Mouse (Mus musculus) kidney, embryonic 16.5 days (tissue): ENCODE data around the gene Orm2. TPM values are rescaled to one million over a fixed set of nuclear protein-coding genes. Genes with fewer than 3 reads are reported as not detected.
A peak's percentile ranks its signal among the peaks of the same experiment; 100 is the strongest.
"Not testable (repeated sequence)": the region's sequence is repeated elsewhere in the genome, so short reads cannot be mapped to it uniquely, and the experiment has no call there.

ENCODE experiments used
- ATAC-seq: fragments of 200-750 bp; cut with Nextera tagmentation; 2 replicates; pipeline ENCODE4 v1.8.0; 2017; ENCODE audit warnings: moderate TSS enrichment; ENCODE audit not compliant: low FRiP score, low TSS enrichment
- H3K27ac ChIP-seq: fragments of 300-500 bp; sonication (generic); 2 replicates; pipeline ENCODE4 v1.5.1; 2014; ENCODE audit warnings: low read length
- H3K27me3 ChIP-seq: fragments of 300-500 bp; sonication (generic); 2 replicates; pipeline ENCODE4 v1.6.1; 2014; ENCODE audit warnings: low read length, control low read depth, mixed read lengths; ENCODE audit not compliant: insufficient read depth
- H3K36me3 ChIP-seq: fragments of 300-500 bp; sonication (generic); 2 replicates; pipeline ENCODE4 v1.6.1; 2014; ENCODE audit warnings: low read length, control low read depth, mixed read lengths; ENCODE audit not compliant: insufficient read depth
- H3K4me1 ChIP-seq: fragments of 300-500 bp; sonication (generic); 2 replicates; pipeline ENCODE4 v1.6.1; 2014; ENCODE audit warnings: low read length, control low read depth, mixed read lengths; ENCODE audit not compliant: insufficient read depth
- H3K4me2 ChIP-seq: fragments of 300-500 bp; sonication (generic); replicated peaks from 2 replicates; pipeline ENCODE4 v1.6.1; 2014; ENCODE audit warnings: low read depth, low read length
- H3K4me3 ChIP-seq: fragments of 300-500 bp; sonication (generic); 2 replicates; pipeline ENCODE4 v1.5.1; 2014; ENCODE audit warnings: mild to moderate bottlenecking, low read length
- H3K9ac ChIP-seq: fragments of 300-500 bp; sonication (generic); replicated peaks from 2 replicates; pipeline ENCODE4 v1.6.1; 2014; ENCODE audit warnings: low read length
- H3K9me3 ChIP-seq: fragments of 300-500 bp; sonication (generic); 2 replicates; pipeline ENCODE4 v1.6.1; 2016; ENCODE audit warnings: low read length, control low read depth
- WGBS: fragments of 180-500 bp; shearing (Covaris S2); extraction: QIAGEN DNeasy Blood & Tissue Kit; methylation state at CpG from one replicate; pipeline ENCODE4 v1.1.7; 2014; 5-methylcytosine and 5-hydroxymethylcytosine counted together
- polyA plus RNA-seq: library from polyadenylated mRNA; unstranded; fragments of >200 nt; fragmentation: Nextera tagmentation; extraction: Ambion mirVana; gene quantifications from 2 replicates; pipeline ENCODE4 v1.2.1, GENCODE M21; 2015

Orm2 gene
- not detected in 2 replicates for polyA plus RNA-seq

DNA sequence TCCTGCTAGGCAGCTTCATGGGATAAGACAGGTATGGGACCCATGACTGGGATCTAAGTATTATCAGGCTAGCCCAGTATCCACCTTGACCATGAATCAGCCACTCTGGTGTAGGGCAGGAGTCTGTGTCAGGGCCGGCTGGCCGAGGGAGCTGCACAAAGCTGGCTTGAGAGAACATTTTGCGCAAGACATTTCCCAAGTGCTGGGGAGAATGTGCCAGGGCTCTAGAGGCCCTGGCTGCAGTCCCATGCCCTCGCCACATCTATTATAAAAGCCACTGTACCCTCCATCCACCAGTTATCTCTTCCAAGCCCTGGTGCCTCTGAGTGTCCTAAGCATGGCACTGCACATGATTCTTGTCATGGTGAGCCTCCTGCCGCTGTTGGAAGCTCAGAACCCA is at the start of gene Orm2:
Orm2 (plus strand) TSS at position 300 of the 400 bp plus-strand sequence.
- no peaks in the 10 kb centered on the region for H3K9me3 ChIP-seq
- no peaks in the 10 kb centered on the region for H3K27me3 ChIP-seq
- no peak within 1 kb of the TSS for H3K9ac ChIP-seq
- ATAC-seq, result no peak
- H3K4me2 ChIP-seq, result no peak within 1 kb of the TSS
- H3K36me3 ChIP-seq, result no peaks in the 10 kb centered on the region
- WGBS, result 88% methylated on average over 5 of the region's 5 CpGs
- no peak within 1 kb of the TSS for H3K4me3 ChIP-seq
- H3K4me1 ChIP-seq, result no peaks in the 10 kb centered on the region
- H3K27ac ChIP-seq, result no peak within 1 kb of the TSS

DNA sequence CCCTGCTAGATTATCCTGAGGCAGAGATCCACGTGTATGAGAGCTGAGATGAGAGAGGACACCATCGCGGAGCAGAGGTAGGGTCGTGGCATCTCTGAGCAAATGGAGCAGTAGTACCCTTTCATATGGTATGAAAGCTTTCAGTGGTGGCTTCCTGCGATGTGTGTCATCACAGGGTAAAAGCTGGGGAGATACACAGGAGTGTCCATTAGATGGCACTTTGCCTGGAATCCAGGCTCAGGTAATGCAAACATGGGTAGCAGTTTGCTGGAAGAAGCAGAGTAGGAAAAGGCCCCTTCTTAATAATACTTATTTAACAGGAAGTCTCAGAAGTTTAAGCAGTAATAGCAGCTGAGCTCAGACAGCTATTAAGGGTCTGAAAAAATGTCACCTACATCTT is 48.2 kb upstream of the Orm2 start:
- 71% methylated on average over 5 of the region's 5 CpGs for WGBS
- Histone ChIP-seq H3K4me1 (no peaks in the 10 kb centered on the region), H3K36me3 (peaks cover 5% of the 10 kb centered on the region), H3K27me3 (no peaks in the 10 kb centered on the region), H3K9ac (no peak overlapping the region), H3K9me3 (no peaks in the 10 kb centered on the region), H3K4me3 (no peak overlapping the region), H3K27ac (no peak overlapping the region), H3K4me2 (no peak overlapping the region)
- no peak for ATAC-seq

DNA sequence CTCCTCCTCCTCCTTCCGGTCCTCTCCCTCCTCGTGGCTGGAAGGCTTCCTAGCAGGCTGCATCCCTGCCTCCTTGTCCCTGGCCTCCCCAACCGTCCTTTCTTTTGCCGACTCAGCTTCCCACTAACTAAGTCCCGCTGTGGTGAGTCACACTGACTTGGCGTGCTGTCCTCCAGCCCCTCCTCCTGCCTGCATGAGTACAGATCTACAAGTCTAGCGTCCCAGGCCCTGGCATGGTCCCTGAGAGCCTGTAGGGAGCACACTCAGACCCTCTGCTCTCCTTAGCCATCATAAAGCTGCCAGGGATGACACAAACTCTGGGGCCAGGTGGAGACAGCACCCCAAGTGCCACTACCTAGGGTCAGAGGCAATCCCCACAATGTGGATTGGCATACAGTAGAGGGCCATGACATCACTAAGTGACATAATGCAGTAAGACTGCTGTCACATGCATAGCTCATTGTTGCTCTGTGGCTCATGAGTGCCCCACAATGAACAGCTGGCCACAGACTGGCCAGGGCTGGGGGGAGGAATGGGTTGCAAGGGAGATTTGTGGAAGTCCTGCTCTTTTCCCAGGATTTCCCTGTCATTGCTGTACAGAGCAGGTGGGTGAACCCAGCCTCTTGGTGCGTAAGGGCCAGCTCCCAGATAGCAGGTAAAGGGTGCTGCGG is 46.0 kb upstream of the Orm2 start:
- Histone ChIP-seq H3K36me3 (peaks cover 7% of the 10 kb centered on the region), H3K4me1 (no peaks in the 10 kb centered on the region), H3K4me2 (no peak overlapping the region), H3K27me3 (no peaks in the 10 kb centered on the region), H3K9me3 (no peaks in the 10 kb centered on the region), H3K9ac (no peak overlapping the region), H3K4me3 (no peak overlapping the region), H3K27ac (no peak overlapping the region)
- WGBS, result 59% methylated on average over 9 of the region's 9 CpGs
- 0 out of 2 replicates have a peak, but pooled peaks have one; percentile 25 for ATAC-seq

GRCm38 (mm10) chr4:63319566-63319965 is 42.7 kb upstream of the Orm2 start:
- 28% methylated on average over 3 of the region's 3 CpGs for WGBS

DNA sequence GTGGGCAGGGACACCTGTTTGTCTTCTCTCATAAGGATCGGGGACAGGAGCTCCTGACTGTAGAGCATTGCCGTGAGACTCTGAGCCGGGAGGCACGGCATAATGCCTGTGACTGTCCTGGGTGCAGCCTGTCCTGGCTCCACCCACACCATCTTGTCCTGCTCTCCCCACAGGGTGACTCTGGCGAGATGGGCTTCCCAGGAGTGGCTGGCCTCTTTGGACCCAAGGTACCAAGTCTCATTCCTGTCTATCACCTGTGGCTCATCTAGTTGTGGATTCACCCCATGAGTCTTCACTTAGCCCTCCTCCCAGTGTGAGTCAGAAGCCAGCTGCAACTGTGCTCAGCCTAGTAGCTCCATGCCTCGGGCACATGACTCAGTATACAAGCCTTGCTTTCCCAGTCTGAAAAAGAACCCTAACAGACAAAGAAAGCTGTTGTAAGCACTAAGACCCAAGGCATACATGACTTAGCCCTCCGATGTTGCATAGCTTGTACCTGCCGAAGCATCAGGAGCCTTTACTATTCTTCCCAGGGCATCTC is 38.9 kb upstream of the Orm2 start:
- WGBS, result 84% methylated on average over 8 of the region's 8 CpGs
- Histone ChIP-seq H3K27ac (no peak overlapping the region), H3K4me2 (no peak overlapping the region), H3K4me3 (no peak overlapping the region), H3K36me3 (peaks cover 34% of the 10 kb centered on the region), H3K4me1 (no peaks in the 10 kb centered on the region), H3K9me3 (no peaks in the 10 kb centered on the region), H3K9ac (no peak overlapping the region), H3K27me3 (no peaks in the 10 kb centered on the region)
- ATAC-seq, result no peak

More at GRCm38 (mm10) chr4:63319566-63319965, 42.7 kb upstream of the Orm2 start:
- H3K4me2 ChIP-seq, H3K27me3 ChIP-seq, ATAC-seq, H3K9ac ChIP-seq, H3K9me3 ChIP-seq, H3K27ac ChIP-seq, H3K4me3 ChIP-seq, H3K4me1 ChIP-seq: not testable (repeated sequence)
- peaks cover 28% of the 10 kb centered on the region for H3K36me3 ChIP-seq

- no peaks in the 10 kb centered on the region for H3K9me3 ChIP-seq
- H3K4me1 ChIP-seq, result no peaks in the 10 kb centered on the region
- 96% methylated on average over 4 of the region's 4 CpGs for WGBS
- peaks cover 27% of the 10 kb centered on the region for H3K36me3 ChIP-seq
- no peak overlapping the region for H3K4me2 ChIP-seq
- H3K27ac ChIP-seq, result no peak overlapping the region
- no peaks in the 10 kb centered on the region for H3K27me3 ChIP-seq
- ATAC-seq, result no peak
- no peak overlapping the region for H3K4me3 ChIP-seq
- no peak overlapping the region for H3K9ac ChIP-seq
Observed at GRCm38 (mm10) chr4:63333403-63333802, 28.8 kb upstream of the Orm2 start.

DNA sequence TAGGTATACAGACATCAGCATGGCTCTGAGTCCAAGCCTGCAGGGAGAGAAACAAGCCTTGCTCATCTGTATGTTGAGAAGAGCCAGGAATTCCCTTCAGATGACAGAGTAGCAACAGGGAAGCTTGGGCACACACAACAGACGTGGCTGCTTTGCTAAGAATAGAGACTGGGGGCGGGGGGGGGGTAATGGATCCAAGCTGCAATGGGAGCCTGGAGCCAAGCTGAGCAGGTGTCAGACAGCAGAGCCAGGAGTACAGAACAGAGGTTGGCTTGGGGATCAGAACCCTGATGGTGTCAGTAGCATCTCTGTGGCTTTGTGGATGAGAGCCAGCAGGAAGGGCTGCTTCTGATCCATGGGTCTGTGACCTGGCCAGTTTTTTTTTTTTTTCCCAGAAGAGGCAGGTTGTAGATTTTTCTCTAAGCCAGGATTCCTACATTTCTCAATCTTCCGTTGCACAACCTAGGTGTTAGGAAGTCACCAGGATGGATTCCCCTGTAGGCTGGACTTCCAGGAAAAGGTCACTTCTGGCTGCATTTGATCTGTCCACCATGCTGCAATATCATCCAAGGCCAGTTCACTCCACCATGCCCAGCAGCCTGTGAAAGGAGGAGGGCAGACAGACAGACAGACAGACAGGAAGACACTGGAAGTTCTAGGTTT is 23.7 kb upstream of the Orm2 start:
- Histone ChIP-seq H3K4me1 (no peaks in the 10 kb centered on the region), H3K36me3 (0 out of 2 replicates have a peak, but pooled peaks cover 4% of the 10 kb centered on the region), H3K27ac (no peak overlapping the region), H3K9ac (no peak overlapping the region), H3K9me3 (no peaks in the 10 kb centered on the region), H3K27me3 (no peaks in the 10 kb centered on the region), H3K4me3 (no peak overlapping the region), H3K4me2 (no peak overlapping the region)
- WGBS, result 81% methylated on average over 3 of the region's 3 CpGs
- ATAC-seq, result no peak

DNA sequence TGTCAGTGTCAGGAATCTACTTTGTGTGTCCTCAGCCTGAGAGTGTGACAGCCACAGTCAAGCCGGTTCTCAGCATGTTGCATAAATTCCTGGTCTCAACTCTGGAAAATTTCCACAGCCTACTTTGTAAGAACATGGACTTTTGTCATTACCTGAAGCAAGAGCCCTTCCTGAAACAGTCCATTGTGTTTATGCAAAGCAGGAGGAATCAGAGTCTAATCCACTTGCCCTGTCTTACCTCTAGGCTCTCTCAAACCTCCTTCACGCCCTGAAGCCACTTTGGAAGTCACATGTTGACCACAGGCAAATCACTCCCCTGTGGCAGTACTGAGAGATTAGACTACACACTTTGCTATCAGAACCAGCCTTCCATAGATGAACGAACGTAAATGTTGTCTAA is 19.8 kb upstream of the Orm2 start:
- no peaks in the 10 kb centered on the region for H3K4me1 ChIP-seq
- no peaks in the 10 kb centered on the region for H3K9me3 ChIP-seq
- ATAC-seq, result no peak
- H3K27me3 ChIP-seq, result no peaks in the 10 kb centered on the region
- no peak overlapping the region for H3K9ac ChIP-seq
- no peak overlapping the region for H3K4me3 ChIP-seq
- no peaks in the 10 kb centered on the region for H3K36me3 ChIP-seq
- no peak overlapping the region for H3K27ac ChIP-seq
- no peak overlapping the region for H3K4me2 ChIP-seq
- 61% methylated on average over 4 of the region's 4 CpGs for WGBS

GRCm38 (mm10) chr4:63343608-63344007 is 18.6 kb upstream of the Orm2 start:
- Histone ChIP-seq H3K9me3 (no peaks in the 10 kb centered on the region), H3K27me3 (no peaks in the 10 kb centered on the region), H3K36me3 (no peaks in the 10 kb centered on the region), H3K4me3 (no peak overlapping the region), H3K27ac (no peak overlapping the region), H3K9ac (no peak overlapping the region), H3K4me2 (no peak overlapping the region), H3K4me1 (no peaks in the 10 kb centered on the region)
- WGBS, result 54% methylated on average over 3 of the region's 3 CpGs
- no peak for ATAC-seq

DNA sequence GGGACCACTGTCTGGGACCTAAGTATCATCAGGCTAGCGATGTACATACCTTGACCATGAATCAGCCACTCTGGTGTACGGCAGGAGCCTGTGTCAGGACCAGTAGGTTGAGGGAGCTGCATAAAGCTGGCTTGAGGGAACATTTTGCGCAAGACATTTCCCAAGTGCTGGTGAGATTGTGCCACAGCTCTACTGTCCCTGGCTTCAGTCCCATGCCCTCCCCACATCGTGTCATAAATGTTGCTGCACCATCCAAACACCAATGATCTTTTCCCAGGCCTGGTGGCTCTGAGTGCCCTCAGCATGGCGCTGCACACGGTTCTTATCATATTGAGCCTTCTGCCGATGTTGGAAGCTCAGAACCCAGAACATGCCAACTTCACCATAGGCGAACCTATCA is 18.0 kb upstream of the Orm2 start, which contains the start of gene Orm1:
Orm1 (plus strand) TSS at position 266 of the 400 bp plus-strand sequence.
- H3K27ac ChIP-seq, result no peak within 1 kb of the TSS
- no peak within 1 kb of the TSS for H3K4me2 ChIP-seq
- H3K4me1 ChIP-seq, result no peaks in the 10 kb centered on the region
- 88% methylated on average over 8 of the region's 8 CpGs for WGBS
- no peak within 1 kb of the TSS for H3K4me3 ChIP-seq
- H3K9ac ChIP-seq, result no peak within 1 kb of the TSS
- no peak for ATAC-seq
- H3K27me3 ChIP-seq, result no peaks in the 10 kb centered on the region
- H3K9me3 ChIP-seq, result no peaks in the 10 kb centered on the region
- H3K36me3 ChIP-seq, result no peaks in the 10 kb centered on the region
